Mouse (Mus musculus) MEL (cell line): ENCODE measurements around the gene Aff4.

Source experiments
- CTCF ChIP-seq, 3 experiments: IDR thresholded peaks in 2 of 3; conservative IDR thresholded peaks in 1 of 3; 2 replicates each; pipeline ENCODE4 v1.5.1; 2011 to 2012; ENCODE audit warnings: low read length in 3 of 3, low read depth in 2 of 3, mild to moderate bottlenecking in 2 of 3, improper control_type of control experiment in 1 of 3, inconsistent platforms in 1 of 3, mixed read lengths in 1 of 3, moderate library complexity in 1 of 3; ENCODE audit not compliant: control insufficient read depth in 1 of 3, insufficient read depth in 1 of 3, poor library complexity in 1 of 3, severe bottlenecking in 1 of 3
- EP300 ChIP-seq, 2 experiments: IDR thresholded peaks; 2 replicates each; pipeline ENCODE4 v1.6.1; 2011; ENCODE audit warnings: improper control_type of control experiment in 2 of 2, low read length in 2 of 2, low read depth in 1 of 2, mild to moderate bottlenecking in 1 of 2
- ETS1 ChIP-seq: IDR thresholded peaks from 2 replicates; pipeline ENCODE4 v1.6.1; 2012; ENCODE audit warnings: low read depth, mild to moderate bottlenecking, inconsistent platforms, low read length, improper control_type of control experiment, moderate library complexity
- GATA1 ChIP-seq: IDR thresholded peaks from 2 replicates; pipeline ENCODE4 v1.6.1; 2011; ENCODE audit warnings: low read depth, low read length, improper control_type of control experiment
- HCFC1 ChIP-seq: IDR thresholded peaks from 2 replicates; pipeline ENCODE4 v1.6.1; 2012; ENCODE audit warnings: low read depth, mild to moderate bottlenecking, inconsistent platforms, low read length, improper control_type of control experiment, moderate library complexity
- MAFK ChIP-seq: IDR thresholded peaks from 2 replicates; pipeline ENCODE4 v1.6.1; 2011; ENCODE audit warnings: low read depth, mild to moderate bottlenecking, low read length, improper control_type of control experiment, borderline replicate concordance
- MAX ChIP-seq: IDR thresholded peaks from 2 replicates; pipeline ENCODE4 v1.6.1; 2011; ENCODE audit warnings: low read length, improper control_type of control experiment
- MEF2A ChIP-seq: IDR thresholded peaks from 2 replicates; pipeline ENCODE4 v1.6.1; 2014; ENCODE audit warnings: low read depth, mild to moderate bottlenecking, inconsistent platforms, low read length, improper control_type of control experiment; ENCODE audit not compliant: poor library complexity, insufficient replicate concordance, severe bottlenecking; ENCODE audit errors: extremely low read depth
- POLR2A ChIP-seq, 2 experiments: IDR thresholded peaks; 2 replicates each; pipeline ENCODE4 v1.6.1; 2011 to 2012; ENCODE audit warnings: low read length in 2 of 2, mild to moderate bottlenecking in 2 of 2, control low read depth in 1 of 2, improper control_type of control experiment in 1 of 2, low read depth in 1 of 2, moderate library complexity in 1 of 2; ENCODE audit not compliant: control insufficient read depth in 1 of 2, insufficient read depth in 1 of 2, poor library complexity in 1 of 2
- POLR2AphosphoS2 ChIP-seq: IDR thresholded peaks from 2 replicates; pipeline ENCODE4 v1.6.1; 2011; ENCODE audit warnings: low read length, improper control_type of control experiment
- TCF12 ChIP-seq: IDR thresholded peaks from 2 replicates; pipeline ENCODE4 v1.6.1; 2014; ENCODE audit warnings: low read depth, mild to moderate bottlenecking, inconsistent platforms, low read length, improper control_type of control experiment, moderate library complexity

- TF ChIP-seq CTCF (IDR thresholded peaks at IDR 0.05 in 2 of 3, conservative IDR thresholded peaks at IDR 0.05 in 1 of 3; ENCODE audit: control insufficient read depth in 1 of 3, insufficient read depth in 1 of 3, low read depth in 2 of 3, low read length in 3 of 3, poor library complexity in 1 of 3, severe bottlenecking in 1 of 3), result no peak
- TF ChIP-seq MAFK, result no peak
- TF ChIP-seq POLR2AphosphoS2, result no peak
- TF ChIP-seq HCFC1, result no peak
- no peak for TF ChIP-seq TCF12
- TF ChIP-seq EP300 (IDR thresholded peaks at IDR 0.05; ENCODE audit: low read depth in 1 of 2, low read length in 2 of 2), result no peak
- TF ChIP-seq POLR2A (IDR thresholded peaks at IDR 0.05; ENCODE audit: control insufficient read depth in 1 of 2, insufficient read depth in 1 of 2, low read depth in 1 of 2, low read length in 2 of 2, poor library complexity in 1 of 2), result no peak
- no peak for TF ChIP-seq GATA1
- no peak for TF ChIP-seq MAX
- TF ChIP-seq MEF2A, result no peak
- no peak for TF ChIP-seq ETS1
Measured at GRCm38 (mm10) chr11:53393856-53394255, 43.2 kb downstream of the Aff4 start.
